Comparison of ENCODE assay signal across 15 mouse cellular contexts in the genomic region with DNA sequence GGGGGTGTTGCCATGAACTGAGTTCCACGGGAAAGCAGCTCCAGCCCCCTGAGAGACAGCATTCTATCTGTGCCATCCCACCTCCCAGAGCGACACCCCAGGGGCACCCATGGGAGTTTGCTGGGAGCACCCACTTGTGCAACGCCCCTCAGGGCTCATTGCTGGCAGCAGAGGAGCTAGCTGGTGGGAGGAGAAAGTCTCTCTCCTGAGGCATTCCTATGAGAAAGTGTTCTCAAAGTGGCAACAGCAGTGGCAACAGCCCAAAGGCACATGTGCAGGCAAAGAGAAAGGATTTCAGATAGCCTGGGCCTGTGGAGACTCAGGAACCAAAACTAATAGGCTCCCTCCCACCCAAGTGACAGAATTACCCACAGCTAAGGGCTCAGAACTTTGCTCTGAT.
DNase-seq lines count a peak whose midpoint lies in the region; ATAC-seq and TF ChIP-seq lines count a peak whose summit lies in the region.
"Had no signal": no experiment of that assay in that cellular context is flagged by ENCODE, and none has a peak within 500 bp of the region (broad histone marks: within the 10 kb centered on the region; RNA-seq: fewer than 3 reads in every experiment).

No protein-coding gene starts in this region.

- no peak for ATAC-seq in midbrain, embryonic 13.5 days
- ATAC-seq in midbrain, embryonic 11.5 days (ENCODE audit: low FRiP score): no peak
- ATAC-seq in hindbrain, embryonic 12.5 days (ENCODE audit: low FRiP score): no peak
- no peak for ATAC-seq in midbrain, embryonic 16.5 days
- ATAC-seq in intestine, postnatal 0 days: no peak
- ATAC-seq: Patski had no signal

- no peak overlapping the region for H3K4me2 ChIP-seq in midbrain, embryonic 13.5 days (replicated peaks)
- H3K4me2 ChIP-seq in midbrain, embryonic 11.5 days: no peak overlapping the region
- no peak overlapping the region for H3K4me2 ChIP-seq in hindbrain, embryonic 12.5 days (replicated peaks)
- H3K4me2 ChIP-seq in midbrain, embryonic 16.5 days (ENCODE audit: low read length): no peak overlapping the region
- H3K4me2 ChIP-seq in intestine, postnatal 0 days (replicated peaks; ENCODE audit: low read depth): no peak overlapping the region
- H3K4me2 ChIP-seq: limb, embryonic 13.5 days; lung, embryonic 15.5 days had no signal

- H3K9me3 ChIP-seq in midbrain, embryonic 13.5 days: no peaks in the 10 kb centered on the region
- H3K9me3 ChIP-seq in midbrain, embryonic 11.5 days (ENCODE audit: control insufficient read depth, low read length): no peaks in the 10 kb centered on the region
- no peaks in the 10 kb centered on the region for H3K9me3 ChIP-seq in hindbrain, embryonic 12.5 days (replicated peaks)
- H3K9me3 ChIP-seq in midbrain, embryonic 16.5 days (replicated peaks; ENCODE audit: control insufficient read depth, low read length, poor library complexity, severe bottlenecking): no peaks in the 10 kb centered on the region; the same call in 1 of the 2 replicates
- no peaks in the 10 kb centered on the region for H3K9me3 ChIP-seq in intestine, postnatal 0 days (ENCODE audit: control insufficient read depth)
- H3K9me3 ChIP-seq: limb, embryonic 13.5 days; lung, embryonic 15.5 days had no signal

- 79% methylated on average over 3 of the region's 3 CpGs for WGBS in midbrain, embryonic 13.5 days
- WGBS in midbrain, embryonic 11.5 days: 74% methylated on average over 3 of the region's 3 CpGs
- 75% methylated on average over 3 of the region's 3 CpGs for WGBS in hindbrain, embryonic 12.5 days
- WGBS in midbrain, embryonic 16.5 days: 70% methylated on average over 3 of the region's 3 CpGs
- 87% methylated on average over 3 of the region's 3 CpGs for WGBS in intestine, postnatal 0 days

- peaks cover 90% of the 10 kb centered on the region for H3K4me1 ChIP-seq in midbrain, embryonic 13.5 days (replicated peaks)
- peaks cover 54% of the 10 kb centered on the region for H3K4me1 ChIP-seq in midbrain, embryonic 11.5 days (ENCODE audit: control insufficient read depth, insufficient read depth, low read length)
- peaks cover 66% of the 10 kb centered on the region for H3K4me1 ChIP-seq in hindbrain, embryonic 12.5 days
- H3K4me1 ChIP-seq in midbrain, embryonic 16.5 days (ENCODE audit: control insufficient read depth, insufficient read depth, low read length): peaks cover 81% of the 10 kb centered on the region
- H3K4me1 ChIP-seq in intestine, postnatal 0 days (replicated peaks; ENCODE audit: control insufficient read depth, insufficient read depth, low read length): no peaks in the 10 kb centered on the region

- peak; percentile 55 to 81 for DNase-seq in frontal cortex, adult 2 months (ENCODE audit: extremely low spot score in 1 of 2, low spot score in 1 of 2)
- DNase-seq in frontal cortex, postnatal 10 days (ENCODE audit: low spot score in 2 of 2): no peak
- no peak for DNase-seq in midbrain, embryonic 11.5 days (ENCODE audit: low spot score, missing footprints)
- no peak for DNase-seq in MN1 (ENCODE audit: low spot score)
- DNase-seq: adrenal gland, adult 2 months; gastrocnemius, postnatal 10 days; kidney, postnatal 4 days; thymus, postnatal 14 days had no signal

- peak overlapping the region; percentile 52; the same call in 1 of the 2 replicates for H3K27ac ChIP-seq in midbrain, embryonic 13.5 days
- H3K27ac ChIP-seq in midbrain, embryonic 11.5 days (ENCODE audit: low read depth, low read length): no peak overlapping the region
- H3K27ac ChIP-seq in hindbrain, embryonic 12.5 days: peak overlapping the region; percentile 31; the same call in 1 of the 2 replicates
- H3K27ac ChIP-seq in midbrain, embryonic 16.5 days (ENCODE audit: low read length): peak overlapping the region; percentile 45
- H3K27ac ChIP-seq in intestine, postnatal 0 days (ENCODE audit: low read depth, low read length): no peak overlapping the region
- H3K27ac ChIP-seq: limb, embryonic 13.5 days; lung, embryonic 15.5 days had no signal

- H3K27me3 ChIP-seq in midbrain, embryonic 13.5 days: no peaks in the 10 kb centered on the region
- H3K27me3 ChIP-seq in midbrain, embryonic 11.5 days (ENCODE audit: control insufficient read depth, insufficient read depth, low read length): no peaks in the 10 kb centered on the region; the same call in 1 of the 2 replicates
- no peaks in the 10 kb centered on the region for H3K27me3 ChIP-seq in hindbrain, embryonic 12.5 days
- no peaks in the 10 kb centered on the region for H3K27me3 ChIP-seq in midbrain, embryonic 16.5 days (ENCODE audit: control insufficient read depth, insufficient read depth, low read depth, low read length)
- H3K27me3 ChIP-seq in intestine, postnatal 0 days (replicated peaks; ENCODE audit: control insufficient read depth, insufficient read depth, low read length): no peaks in the 10 kb centered on the region; the same call in 1 of the 2 replicates
- H3K27me3 ChIP-seq: limb, embryonic 13.5 days; lung, embryonic 15.5 days; Patski had no signal

- H3K36me3 ChIP-seq in midbrain, embryonic 13.5 days: no peaks in the 10 kb centered on the region
- no peaks in the 10 kb centered on the region for H3K36me3 ChIP-seq in midbrain, embryonic 11.5 days (ENCODE audit: control insufficient read depth, insufficient read depth, low read length)
- H3K36me3 ChIP-seq in hindbrain, embryonic 12.5 days: no peaks in the 10 kb centered on the region
- no peaks in the 10 kb centered on the region for H3K36me3 ChIP-seq in midbrain, embryonic 16.5 days (ENCODE audit: control insufficient read depth, insufficient read depth, low read length)
- no peaks in the 10 kb centered on the region for H3K36me3 ChIP-seq in intestine, postnatal 0 days (ENCODE audit: control insufficient read depth, insufficient read depth)
- H3K36me3 ChIP-seq: limb, embryonic 13.5 days; lung, embryonic 15.5 days had no signal

- TF ChIP-seq CTCF in intestine, postnatal 0 days (IDR thresholded peaks at IDR 0.05; ENCODE audit: low read depth): no peak

- H3K9ac ChIP-seq in midbrain, embryonic 13.5 days (replicated peaks): no peak overlapping the region
- H3K9ac ChIP-seq in midbrain, embryonic 11.5 days (ENCODE audit: low read length): no peak overlapping the region
- H3K9ac ChIP-seq in hindbrain, embryonic 12.5 days: no peak overlapping the region
- H3K9ac ChIP-seq in midbrain, embryonic 16.5 days (ENCODE audit: low read depth, low read length): no peak overlapping the region
- no peak overlapping the region for H3K9ac ChIP-seq in intestine, postnatal 0 days (ENCODE audit: low read depth, low read length)
- H3K9ac ChIP-seq: limb, embryonic 13.5 days; lung, embryonic 15.5 days had no signal

- H3K4me3 ChIP-seq in midbrain, embryonic 13.5 days (replicated peaks): no peak overlapping the region
- no peak overlapping the region for H3K4me3 ChIP-seq in midbrain, embryonic 11.5 days (ENCODE audit: low read depth, low read length)
- no peak overlapping the region for H3K4me3 ChIP-seq in hindbrain, embryonic 12.5 days
- H3K4me3 ChIP-seq in midbrain, embryonic 16.5 days (ENCODE audit: low read depth, low read length): no peak overlapping the region
- H3K4me3 ChIP-seq in intestine, postnatal 0 days (ENCODE audit: low read depth, low read length): no peak overlapping the region
- H3K4me3 ChIP-seq: limb, embryonic 13.5 days; lung, embryonic 15.5 days had no signal

Comparison
In these comparisons a context has a peak if more than half of its experiments do, and no peak if none do; other contexts are left out.
1. DNase-seq: peak in frontal cortex, adult 2 months (2 of 2); none in frontal cortex, postnatal 10 days (0 of 2), midbrain, embryonic 11.5 days (single experiment) and MN1 (single experiment).
2. H3K27ac ChIP-seq: peak in midbrain, embryonic 13.5 days (single experiment), hindbrain, embryonic 12.5 days (single experiment) and midbrain, embryonic 16.5 days (single experiment); none in midbrain, embryonic 11.5 days (single experiment) and intestine, postnatal 0 days (single experiment).